ENCODE assay signal across 8 mouse cellular contexts in genomic region chr8:119743291-119744026, GRCm38 (mm10). TPM values are rescaled to one million over a fixed set of nuclear protein-coding genes. Genes with fewer than 3 reads are reported as not detected.
DNase-seq lines count a peak whose midpoint lies in the region; ATAC-seq lines count a peak whose summit lies in the region.

No protein-coding gene starts in this region.

- ATAC-seq in megakaryocyte-erythroid progenitor cell, adult 5-6 weeks (replicated peaks; ENCODE audit: low FRiP score, low TSS enrichment, poor library complexity, severe bottlenecking): peak; percentile 63

- peak; percentile 25 to 61 for DNase-seq in heart, adult 18-20 months
- DNase-seq in heart, postnatal 25 days (ENCODE audit: low spot score): no peak
- DNase-seq in 416B (ENCODE audit: low read depth): peak; percentile 76
- DNase-seq in T-cell, adult 2 months (ENCODE audit: low spot score): peak; percentile 11
- peak; percentile 18 to 35 for DNase-seq in frontal cortex, postnatal 25 days (ENCODE audit: low spot score in 2 of 2)
- peak; percentile 27 to 76 for DNase-seq in kidney, postnatal 36 days
- peak; percentile 45 to 47 for DNase-seq in thymus, postnatal 36 days

- intact Hi-C loops in heart, postnatal 25 days (cut with DNase I): loop anchor here (2.0 kb wide), 1 partner anchor 45 kb away; no protein-coding TSS in a partner anchor

RNA-seq across cellular contexts. Expression of gene Tldc1, which starts 34.8 kb away (rescaled TPM):
- total RNA-seq in heart, adult 18-20 months (2021): 10 to 100 TPM; 11.5 to 14.2 TPM
- total RNA-seq in heart, postnatal 25 days (2021): 10 to 100 TPM; 10.5 to 12.4 TPM
- 8.5 and 12.4 TPM in 2 replicates for total RNA-seq in megakaryocyte-erythroid progenitor cell, adult 5-6 weeks (2014; fragmentation: Nextera tagmentation)
- total RNA-seq in megakaryocyte-erythroid progenitor cell, adult 5-6 weeks (2017): 5.7 and 11.5 TPM in 2 replicates

RNA-seq across cellular contexts. Expression of gene Atp2c2, which starts 43.6 kb away (rescaled TPM):
- under 1 TPM; 0.12 to 0.21 TPM for total RNA-seq in heart, adult 18-20 months (2021)
- total RNA-seq in heart, postnatal 25 days (2021): not detected
- total RNA-seq in megakaryocyte-erythroid progenitor cell, adult 5-6 weeks (2014; fragmentation: Nextera tagmentation): not detected in 2 replicates
- 0.56 TPM in 1 of 2 replicates, not detected in the other for total RNA-seq in megakaryocyte-erythroid progenitor cell, adult 5-6 weeks (2017)
